Mouse (Mus musculus) frontal cortex, postnatal 14 days (tissue): ENCODE measurements around the gene Olfr930.

Experiments used
- DNase-seq, 2 experiments: peaks; one replicate each; pipeline ENCODE4 v3.0.0; 2022; ENCODE audit warnings: low spot score in 2 of 2

Gene Olfr930

GRCm38 (mm10) chr9:38929509-38929908 lies at the start of gene Olfr930:
Gene Olfr930 (plus strand): TSS chr9:38929809.
- DNase-seq: no peak

GRCm38 (mm10) chr9:38953401-38954123 lies 24.0 kb downstream of the Olfr930 start:
- no peak for DNase-seq

DNA sequence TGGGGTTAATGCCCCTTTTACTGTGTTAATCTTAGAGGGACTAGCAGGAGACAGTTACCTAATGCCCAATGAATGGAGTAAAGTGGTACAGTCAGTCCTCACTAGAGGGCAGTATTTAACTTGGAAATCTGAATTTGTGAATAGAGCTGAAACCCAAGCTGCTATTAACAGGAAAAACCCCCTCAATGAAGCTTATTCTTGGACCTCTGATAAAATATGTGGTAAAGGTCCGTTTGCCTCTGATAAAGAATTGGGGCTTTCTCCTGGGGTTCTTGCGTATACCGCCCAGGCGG lies 24.5 kb downstream of the Olfr930 start:
- DNase-seq: no peak

DNA sequence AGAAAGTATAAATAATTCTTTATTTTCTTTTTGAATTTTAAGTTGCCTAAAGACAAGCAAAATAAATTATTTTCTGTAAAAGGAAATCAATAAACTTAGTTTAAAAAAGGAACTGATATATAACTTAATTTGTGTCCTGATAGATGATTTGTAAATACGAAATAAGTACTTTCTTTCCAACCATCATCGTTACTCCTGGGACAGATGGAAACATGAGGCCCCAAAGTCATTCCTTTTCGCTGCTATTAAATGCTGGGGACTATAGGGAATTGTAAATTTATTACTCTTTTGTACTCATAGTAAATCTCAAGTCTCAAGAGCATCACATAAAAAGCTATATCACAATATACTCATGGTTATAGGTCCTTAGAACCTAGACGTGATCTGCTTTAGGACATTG lies 42.4 kb downstream of the Olfr930 start, which contains the start of gene Olfr933:
Olfr933 (plus strand) TSS at position 301 of the 400 bp plus-strand sequence.
- no peak for DNase-seq
